Mouse (Mus musculus) central nervous system, embryonic 18 days (tissue): ENCODE data around the gene Olfr830. TPM values are rescaled to one million over a fixed set of nuclear protein-coding genes. Genes with fewer than 3 reads are reported as not detected.

Experiments
- polyA plus RNA-seq: library from polyadenylated mRNA; depleted of rRNA; stranded (reverse); fragments of >200 nt; gene quantifications from 2 replicates; pipeline ENCODE4 v1.2.3, GENCODE M21; 2012; rRNA removed

Gene Olfr830
- polyA plus RNA-seq: not detected in 2 replicates

DNA sequence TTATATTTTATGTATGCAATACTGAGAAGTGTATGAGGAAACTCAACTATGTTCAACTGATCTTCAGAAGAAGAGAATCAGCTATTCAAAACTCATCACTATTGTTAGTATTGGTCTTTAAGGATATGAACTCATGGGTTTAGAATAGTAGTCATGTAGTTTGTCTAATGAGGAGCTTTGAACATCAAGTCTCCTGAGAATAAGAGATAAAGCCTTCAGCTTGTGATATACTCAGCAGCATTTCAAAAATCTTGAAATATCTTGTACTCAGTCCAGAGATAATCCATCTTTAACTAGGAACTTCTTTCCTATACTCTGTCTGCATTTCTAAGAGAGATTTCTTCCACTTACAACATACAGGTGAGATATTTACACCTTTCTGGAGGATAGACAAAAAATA is at the start of gene Olfr830:
TSS of gene Olfr830 (plus strand) at position 301 of the 400 bp plus-strand sequence.

DNA sequence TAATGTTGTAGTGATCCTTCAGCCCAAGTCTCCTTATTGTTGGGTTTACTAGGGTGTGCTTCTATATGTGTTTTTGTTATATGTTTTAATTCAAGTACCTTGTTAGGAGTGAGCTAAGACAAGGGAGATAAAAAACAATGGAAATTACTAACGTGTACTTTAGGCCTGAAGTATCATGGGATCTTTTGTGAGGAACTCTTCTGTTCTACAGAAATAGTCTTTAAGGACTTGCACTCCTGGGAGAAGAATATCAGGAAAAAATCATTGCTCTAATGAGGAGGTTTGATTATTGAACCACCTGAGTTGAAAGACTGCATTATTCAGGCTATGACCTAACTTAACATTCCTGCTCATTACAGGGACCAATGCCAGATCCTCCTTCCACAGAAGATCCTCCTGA is 19.9 kb upstream of the Olfr830 start, which contains the start of gene Olfr829:
TSS of gene Olfr829 (plus strand) at position 301 of the 400 bp plus-strand sequence.

Other genes starting within 250 kb of the Olfr830 start
- 3.9 TPM in 1 of 2 replicates, not detected in the other for gene Muc16, start 200.2 kb upstream of the Olfr830 start, polyA plus RNA-seq
- gene Olfr24, start 110.7 kb upstream of the Olfr830 start, polyA plus RNA-seq: 0.04 TPM in 1 of 2 replicates, not detected in the other
- gene Olfr828, start 55.2 kb upstream of the Olfr830 start, polyA plus RNA-seq: not detected in 2 replicates
- not detected in 2 replicates for gene Olfr829, start 19.8 kb upstream of the Olfr830 start, polyA plus RNA-seq
- gene Olfr832, start 62.4 kb downstream of the Olfr830 start, polyA plus RNA-seq: not detected in 2 replicates
- gene Olfr834, start 113.3 kb downstream of the Olfr830 start, polyA plus RNA-seq: not detected in 2 replicates
- not detected in 2 replicates for gene Olfr835, start 158.0 kb downstream of the Olfr830 start, polyA plus RNA-seq
- not detected in 2 replicates for gene Olfr836, start 245.7 kb downstream of the Olfr830 start, polyA plus RNA-seq